Mouse (Mus musculus) MEL (cell line): ENCODE data around the gene Spcs2. TPM values are rescaled to one million over a fixed set of nuclear protein-coding genes. Genes with fewer than 3 reads are reported as not detected.

ENCODE experiments used
- DNase-seq: peaks from one replicate; pipeline ENCODE4 v3.0.0; 2011; ENCODE audit warnings: low read depth, low spot score
- H3K27ac ChIP-seq: 2 replicates; pipeline ENCODE4 v1.5.1; 2012; ENCODE audit warnings: low read depth, mild to moderate bottlenecking, control low read depth, low read length, moderate library complexity; ENCODE audit not compliant: control insufficient read depth
- H3K27me3 ChIP-seq, 2 experiments: fragments of 150-350 bp in 1 of 2; sonication (generic) in 1 of 2; 2 replicates each; pipeline ENCODE4 v1.6.1; 2012; ENCODE audit warnings: low read length in 2 of 2, mild to moderate bottlenecking in 2 of 2, improper control_type of control experiment in 1 of 2, moderate library complexity in 1 of 2; ENCODE audit not compliant: insufficient read depth in 2 of 2, control insufficient read depth in 1 of 2
- H3K36me3 ChIP-seq, 2 experiments: 2 replicates each; pipeline ENCODE4 v1.6.1; 2012 to 2014; ENCODE audit warnings: low read length in 2 of 2, improper control_type of control experiment in 1 of 2, inconsistent platforms in 1 of 2, mild to moderate bottlenecking in 1 of 2; ENCODE audit not compliant: insufficient read depth in 2 of 2, control insufficient read depth in 1 of 2
- H3K4me1 ChIP-seq, 2 experiments: fragments of 150-350 bp in 1 of 2; sonication (generic) in 1 of 2; 2 replicates each; pipeline ENCODE4 v1.6.1; 2012; ENCODE audit warnings: low read length in 2 of 2, improper control_type of control experiment in 1 of 2, mild to moderate bottlenecking in 1 of 2; ENCODE audit not compliant: insufficient read depth in 2 of 2, control insufficient read depth in 1 of 2
- H3K4me3 ChIP-seq, 2 experiments: fragments of 150-350 bp in 1 of 2; sonication (generic) in 1 of 2; 2 replicates each; pipeline ENCODE4 v1.5.1; 2012; ENCODE audit warnings: low read depth in 2 of 2, low read length in 2 of 2, mild to moderate bottlenecking in 2 of 2, moderate library complexity in 2 of 2, control low read depth in 1 of 2, improper control_type of control experiment in 1 of 2; ENCODE audit not compliant: control insufficient read depth in 1 of 2, insufficient read depth in 1 of 2
- H3K79me2 ChIP-seq: 2 replicates; pipeline ENCODE4 v1.6.1; 2012; ENCODE audit warnings: mild to moderate bottlenecking, low read length, moderate library complexity; ENCODE audit not compliant: control insufficient read depth, poor library complexity, insufficient read depth
- H3K9ac ChIP-seq: 2 replicates; pipeline ENCODE4 v1.6.1; 2012; ENCODE audit warnings: low read depth, mild to moderate bottlenecking, control low read depth, low read length, moderate library complexity; ENCODE audit not compliant: control insufficient read depth, poor library complexity, severe bottlenecking
- H3K9me3 ChIP-seq: fragments of 150-350 bp; sonication (generic); replicated peaks from 2 replicates; pipeline ENCODE4 v1.6.1; 2012; ENCODE audit warnings: mild to moderate bottlenecking, low read length, improper control_type of control experiment, moderate library complexity; ENCODE audit not compliant: insufficient read depth
- BHLHE40 ChIP-seq: IDR thresholded peaks from 2 replicates; pipeline ENCODE4 v1.6.1; 2012; ENCODE audit warnings: low read depth, mild to moderate bottlenecking, inconsistent platforms, low read length, improper control_type of control experiment, borderline replicate concordance
- CHD1 ChIP-seq: IDR thresholded peaks from 2 replicates; pipeline ENCODE4 v1.6.1; 2012; ENCODE audit warnings: low read depth, mild to moderate bottlenecking, inconsistent platforms, low read length, improper control_type of control experiment
- CHD2 ChIP-seq: IDR thresholded peaks from 2 replicates; pipeline ENCODE4 v1.6.1; 2011; ENCODE audit warnings: low read length, improper control_type of control experiment
- CTCF ChIP-seq, 3 experiments: IDR thresholded peaks in 2 of 3; conservative IDR thresholded peaks in 1 of 3; 2 replicates each; pipeline ENCODE4 v1.5.1; 2011 to 2012; ENCODE audit warnings: low read length in 3 of 3, low read depth in 2 of 3, mild to moderate bottlenecking in 2 of 3, improper control_type of control experiment in 1 of 3, inconsistent platforms in 1 of 3, mixed read lengths in 1 of 3, moderate library complexity in 1 of 3; ENCODE audit not compliant: control insufficient read depth in 1 of 3, insufficient read depth in 1 of 3, poor library complexity in 1 of 3, severe bottlenecking in 1 of 3
- E2F4 ChIP-seq: IDR thresholded peaks from 2 replicates; pipeline ENCODE4 v1.6.1; 2011; ENCODE audit warnings: low read depth, low read length, improper control_type of control experiment, borderline replicate concordance
- ELF1 ChIP-seq: IDR thresholded peaks from 2 replicates; pipeline ENCODE4 v1.6.1; 2014; ENCODE audit warnings: low read depth, mild to moderate bottlenecking, inconsistent platforms, low read length, improper control_type of control experiment, moderate library complexity
- EP300 ChIP-seq, 2 experiments: IDR thresholded peaks; 2 replicates each; pipeline ENCODE4 v1.6.1; 2011; ENCODE audit warnings: improper control_type of control experiment in 2 of 2, low read length in 2 of 2, low read depth in 1 of 2, mild to moderate bottlenecking in 1 of 2
- GABPA ChIP-seq: IDR thresholded peaks from 2 replicates; pipeline ENCODE4 v1.6.1; 2012; ENCODE audit warnings: low read depth, mild to moderate bottlenecking, inconsistent platforms, low read length, improper control_type of control experiment, moderate library complexity
- HCFC1 ChIP-seq: IDR thresholded peaks from 2 replicates; pipeline ENCODE4 v1.6.1; 2012; ENCODE audit warnings: low read depth, mild to moderate bottlenecking, inconsistent platforms, low read length, improper control_type of control experiment, moderate library complexity
- JUND ChIP-seq: IDR thresholded peaks from 2 replicates; pipeline ENCODE4 v1.6.1; 2011; ENCODE audit warnings: low read depth, mild to moderate bottlenecking, improper control_type of control experiment, low read length
- MAFK ChIP-seq: IDR thresholded peaks from 2 replicates; pipeline ENCODE4 v1.6.1; 2011; ENCODE audit warnings: low read depth, mild to moderate bottlenecking, low read length, improper control_type of control experiment, borderline replicate concordance
- MAZ ChIP-seq: IDR thresholded peaks from 2 replicates; pipeline ENCODE4 v1.6.1; 2012; ENCODE audit warnings: low read depth, mild to moderate bottlenecking, inconsistent platforms, low read length, improper control_type of control experiment
- MXI1 ChIP-seq: IDR thresholded peaks from 2 replicates; pipeline ENCODE4 v1.6.1; 2011; ENCODE audit warnings: mild to moderate bottlenecking, low read depth, low read length, improper control_type of control experiment
- MYB ChIP-seq: IDR thresholded peaks from 2 replicates; pipeline ENCODE4 v1.6.1; 2011; ENCODE audit warnings: mild to moderate bottlenecking, low read depth, low read length, improper control_type of control experiment
- MYC ChIP-seq: IDR thresholded peaks from 2 replicates; pipeline ENCODE4 v1.6.1; 2011; ENCODE audit warnings: low read depth, mild to moderate bottlenecking, low read length, improper control_type of control experiment, moderate library complexity
- POLR2A ChIP-seq, 2 experiments: IDR thresholded peaks; 2 replicates each; pipeline ENCODE4 v1.6.1; 2011 to 2012; ENCODE audit warnings: low read length in 2 of 2, mild to moderate bottlenecking in 2 of 2, control low read depth in 1 of 2, improper control_type of control experiment in 1 of 2, low read depth in 1 of 2, moderate library complexity in 1 of 2; ENCODE audit not compliant: control insufficient read depth in 1 of 2, insufficient read depth in 1 of 2, poor library complexity in 1 of 2
- POLR2AphosphoS5 ChIP-seq: IDR thresholded peaks from 2 replicates; pipeline ENCODE4 v1.6.1; 2012; ENCODE audit warnings: low read depth, borderline replicate concordance, mild to moderate bottlenecking, inconsistent platforms, low read length, moderate library complexity, mixed read lengths
- RAD21 ChIP-seq: IDR thresholded peaks from 2 replicates; pipeline ENCODE4 v1.6.1; 2011; ENCODE audit warnings: mild to moderate bottlenecking, low read depth, low read length, improper control_type of control experiment
- RCOR1 ChIP-seq: IDR thresholded peaks from 2 replicates; pipeline ENCODE4 v1.6.1; 2012; ENCODE audit warnings: low read depth, mild to moderate bottlenecking, inconsistent platforms, low read length, improper control_type of control experiment
- SIN3A ChIP-seq: IDR thresholded peaks from 2 replicates; pipeline ENCODE4 v1.6.1; 2012; ENCODE audit warnings: low read length, improper control_type of control experiment, inconsistent platforms
- SMC3 ChIP-seq: IDR thresholded peaks from 2 replicates; pipeline ENCODE4 v1.6.1; 2011; ENCODE audit warnings: low read depth, low read length, improper control_type of control experiment
- TBP ChIP-seq: IDR thresholded peaks from 2 replicates; pipeline ENCODE4 v1.8.0; 2011; ENCODE audit warnings: low read depth, low read length, improper control_type of control experiment
- TCF12 ChIP-seq: IDR thresholded peaks from 2 replicates; pipeline ENCODE4 v1.6.1; 2014; ENCODE audit warnings: low read depth, mild to moderate bottlenecking, inconsistent platforms, low read length, improper control_type of control experiment, moderate library complexity
- USF1 ChIP-seq: IDR thresholded peaks from 2 replicates; pipeline ENCODE4 v1.6.1; 2014; ENCODE audit warnings: low read depth, mild to moderate bottlenecking, inconsistent platforms, low read length, improper control_type of control experiment, moderate library complexity
- USF2 ChIP-seq, 2 experiments: IDR thresholded peaks; 2 replicates each; pipeline ENCODE4 v1.6.1; 2011 to 2012; ENCODE audit warnings: improper control_type of control experiment in 2 of 2, low read length in 2 of 2, borderline replicate concordance in 1 of 2, inconsistent platforms in 1 of 2, low read depth in 1 of 2, mild to moderate bottlenecking in 1 of 2; ENCODE audit not compliant: insufficient read depth in 1 of 2
- ZC3H11A ChIP-seq: IDR thresholded peaks from 2 replicates; pipeline ENCODE4 v1.6.1; 2012; ENCODE audit warnings: low read depth, mild to moderate bottlenecking, inconsistent platforms, low read length, improper control_type of control experiment
- ZKSCAN1 ChIP-seq: IDR thresholded peaks from 2 replicates; pipeline ENCODE4 v1.6.1; 2012; ENCODE audit warnings: low read depth, mild to moderate bottlenecking, inconsistent platforms, low read length, improper control_type of control experiment, moderate library complexity
- ZNF384 ChIP-seq: IDR thresholded peaks from 2 replicates; pipeline ENCODE4 v1.6.1; 2012; ENCODE audit warnings: low read depth, mild to moderate bottlenecking, inconsistent platforms, low read length, improper control_type of control experiment
- polyA plus RNA-seq, 2 experiments: library from polyadenylated mRNA; stranded (reverse) in 1 of 2; unstranded in 1 of 2; fragments of >175 nt in 1 of 2; fragments of >200 nt in 1 of 2; gene quantifications; 2 replicates each; pipeline versions ENCODE4 v1.2.1 to v1.2.4; 2012; ENCODE audit warnings: low replicate concordance in 2 of 2, low read depth in 1 of 2; ENCODE audit not compliant: insufficient read length in 2 of 2, insufficient read depth in 1 of 2, missing spikeins in 1 of 2
- total RNA-seq: library from RNA; depleted of rRNA; stranded (reverse); fragments of 300-350 nt; gene quantifications from 2 replicates; pipeline ENCODE4 v1.2.3, GENCODE M21; 2012

The Spcs2 gene
- total and polyA plus RNA-seq, 3 experiments, result 152 to 241 TPM; not detected in 1

GRCm38 (mm10) chr7:99887230-99887735 is 24.0 kb upstream of the Spcs2 start:
- Histone ChIP-seq H3K79me2 (no peaks in the 10 kb centered on the region), H3K4me3 (no peak overlapping the region), H3K9ac (no peak overlapping the region), H3K36me3 (peaks cover 0 to 21% of the 10 kb centered on the region in 2 experiments; a peak in 2 of 4 replicates), H3K9me3 (no peaks in the 10 kb centered on the region), H3K27ac (no peak overlapping the region), H3K4me1 (peaks cover 15 to 20% of the 10 kb centered on the region in 2 experiments), H3K27me3 (no peaks in the 10 kb centered on the region)
- TF ChIP-seq MYB, result no peak
- TF ChIP-seq MAFK, result no peak
- no peak for TF ChIP-seq CHD2
- no peak for TF ChIP-seq HCFC1
- no peak for TF ChIP-seq ZNF384
- no peak for TF ChIP-seq CHD1
- TF ChIP-seq CTCF (IDR thresholded peaks at IDR 0.05 in 2 of 3, conservative IDR thresholded peaks at IDR 0.05 in 1 of 3; ENCODE audit: control insufficient read depth in 1 of 3, insufficient read depth in 1 of 3, low read depth in 2 of 3, low read length in 3 of 3, poor library complexity in 1 of 3, severe bottlenecking in 1 of 3), result no peak
- TF ChIP-seq MAZ, result no peak
- TF ChIP-seq TBP, result no peak
- TF ChIP-seq ELF1, result no peak
- TF ChIP-seq POLR2AphosphoS5, result no peak
- TF ChIP-seq USF2 (IDR thresholded peaks at IDR 0.05; ENCODE audit: borderline replicate concordance in 1 of 2, insufficient read depth in 1 of 2, low read depth in 1 of 2, low read length in 2 of 2), result no peak
- TF ChIP-seq RAD21, result no peak
- no peak for TF ChIP-seq ZKSCAN1
- no peak for TF ChIP-seq SIN3A
- no peak for TF ChIP-seq SMC3
- no peak for TF ChIP-seq TCF12
- no peak for TF ChIP-seq MYC
- peak; percentile 46 for DNase-seq

DNA sequence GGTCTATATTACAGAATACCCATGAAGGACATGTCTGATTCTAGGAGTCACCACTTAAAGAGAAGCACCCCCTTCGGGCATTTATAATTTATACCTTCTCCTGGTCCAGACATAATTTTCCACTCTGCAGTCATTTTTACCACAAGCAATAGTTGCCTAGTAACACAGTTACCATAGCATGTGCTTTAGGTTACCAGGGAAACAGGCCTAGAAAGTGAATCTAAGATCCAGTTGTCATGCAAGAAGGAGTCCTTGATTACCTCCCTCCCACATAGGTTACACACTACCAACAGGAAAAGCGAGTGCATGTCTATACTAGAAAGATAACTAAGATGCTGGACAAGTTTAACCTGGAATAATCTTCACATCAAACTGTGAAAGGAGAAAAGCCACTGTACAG is 15.0 kb upstream of the Spcs2 start:
- H3K4me1 ChIP-seq, result peaks cover 8 to 12% of the 10 kb centered on the region in 2 experiments
- TF ChIP-seq MXI1, result no peak
- TF ChIP-seq RAD21, result no peak
- no peak for TF ChIP-seq JUND
- no peak for TF ChIP-seq HCFC1
- TF ChIP-seq E2F4, result no peak
- TF ChIP-seq POLR2A (IDR thresholded peaks at IDR 0.05; ENCODE audit: control insufficient read depth in 1 of 2, insufficient read depth in 1 of 2, low read depth in 1 of 2, low read length in 2 of 2, poor library complexity in 1 of 2), result no peak
- TF ChIP-seq RCOR1, result no peak
- TF ChIP-seq CTCF (IDR thresholded peaks at IDR 0.05 in 2 of 3, conservative IDR thresholded peaks at IDR 0.05 in 1 of 3; ENCODE audit: control insufficient read depth in 1 of 3, insufficient read depth in 1 of 3, low read depth in 2 of 3, low read length in 3 of 3, poor library complexity in 1 of 3, severe bottlenecking in 1 of 3), result no peak
- no peak for TF ChIP-seq TBP
- TF ChIP-seq USF1, result no peak
- no peak for TF ChIP-seq CHD2
- TF ChIP-seq POLR2AphosphoS5, result no peak
- no peak for TF ChIP-seq ZC3H11A
- no peak for TF ChIP-seq GABPA
- no peak for TF ChIP-seq EP300 (IDR thresholded peaks at IDR 0.05; ENCODE audit: low read depth in 1 of 2, low read length in 2 of 2)
- no peak for TF ChIP-seq BHLHE40
- no peak overlapping the region for H3K27ac ChIP-seq
- DNase-seq, result no peak
- no peak overlapping the region for H3K9ac ChIP-seq
- peaks cover 0 to 12% of the 10 kb centered on the region in 2 experiments; a peak in 2 of 4 replicates for H3K36me3 ChIP-seq
- H3K79me2 ChIP-seq, result no peaks in the 10 kb centered on the region
- H3K27me3 ChIP-seq, result no peaks in the 10 kb centered on the region
- H3K9me3 ChIP-seq, result no peaks in the 10 kb centered on the region
- no peak overlapping the region for H3K4me3 ChIP-seq
